Mouse (Mus musculus) telencephalon, adult 2 months (tissue): ENCODE data around the gene Zfand3.

ENCODE experiments used
- DNase-seq: peaks from one replicate; pipeline ENCODE4 v3.0.0-alpha.2; 2011; ENCODE audit warnings: low read depth, low spot score

Zfand3 gene

DNA sequence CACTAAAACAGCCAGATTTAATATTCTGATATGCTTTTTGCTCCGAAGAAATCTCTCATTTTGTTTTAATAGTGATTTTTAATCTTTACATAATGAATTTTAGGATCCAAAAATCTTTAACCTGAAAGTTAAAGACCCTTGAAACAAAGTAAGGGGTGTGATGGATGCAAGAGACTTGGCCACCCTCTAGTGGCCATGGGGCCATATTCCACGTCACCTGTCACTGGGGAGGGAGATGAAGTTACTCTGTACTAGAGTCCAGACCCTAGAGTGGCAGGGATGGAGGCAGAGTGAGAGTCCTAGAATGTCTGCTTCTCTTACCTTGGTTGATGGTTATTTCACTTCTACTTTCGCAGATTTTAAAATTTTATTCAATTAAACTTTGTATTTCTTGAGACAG, 100.8 kb downstream of the Zfand3 start:
- DNase-seq, result no peak

DNA sequence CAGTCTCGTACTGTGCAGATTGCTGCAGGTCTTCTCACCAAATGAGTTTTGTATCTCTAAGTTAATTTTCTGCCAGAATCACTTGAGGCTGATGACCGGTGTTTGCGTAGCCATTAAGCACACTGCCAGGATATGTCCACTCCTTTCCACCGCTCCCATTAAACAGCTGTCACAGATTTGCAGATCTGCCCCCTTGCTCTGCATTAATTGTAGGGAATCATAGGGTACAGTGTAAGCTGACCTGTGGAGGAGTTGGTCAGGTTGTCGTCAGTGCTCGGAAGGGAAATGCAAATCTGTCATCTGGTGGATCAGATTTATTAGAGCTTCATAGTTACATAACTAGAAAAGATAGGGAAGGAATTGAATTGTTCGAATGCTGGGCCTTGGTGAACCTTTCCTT, 106.1 kb downstream of the Zfand3 start:
- DNase-seq, result no peak

DNA sequence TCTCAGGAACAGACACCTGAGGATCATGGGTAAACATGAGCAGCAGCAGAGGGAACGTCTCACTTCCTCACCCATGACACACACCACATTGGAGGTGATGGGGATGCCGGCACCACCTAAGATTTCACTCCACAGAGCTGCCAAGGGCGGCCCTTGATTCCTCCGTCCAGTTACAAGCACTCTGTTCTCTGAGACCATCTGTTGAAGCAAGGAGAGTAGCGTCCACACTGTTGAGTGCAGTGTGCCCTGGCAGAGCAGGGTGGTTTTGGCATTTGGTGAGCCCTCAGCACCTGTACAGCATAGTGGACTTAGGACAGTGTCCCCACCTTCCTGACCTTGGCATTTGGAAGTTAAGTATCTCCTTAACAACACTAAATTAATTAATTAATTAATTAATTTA, 107.0 kb downstream of the Zfand3 start:
- no peak for DNase-seq

DNA sequence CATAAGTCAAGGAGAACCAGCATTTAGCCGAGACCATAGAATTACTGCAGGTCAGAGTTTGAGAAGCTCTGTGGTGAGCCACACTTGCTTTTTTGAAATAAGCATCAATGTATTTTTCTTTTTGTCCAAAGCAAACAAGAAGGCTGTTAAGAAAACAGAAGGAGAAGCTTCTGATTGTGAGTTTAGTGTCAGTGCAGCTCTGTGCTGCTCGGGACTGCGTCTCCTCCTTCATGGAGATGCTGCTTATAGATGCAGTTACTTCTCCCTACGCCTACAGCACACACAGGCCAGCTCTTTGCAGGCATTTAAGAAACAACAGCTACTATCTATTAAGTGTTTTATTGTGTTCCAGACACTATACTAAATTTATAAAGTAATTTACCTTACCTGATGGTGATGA, 107.5 kb downstream of the Zfand3 start:
- DNase-seq, result no peak

DNA sequence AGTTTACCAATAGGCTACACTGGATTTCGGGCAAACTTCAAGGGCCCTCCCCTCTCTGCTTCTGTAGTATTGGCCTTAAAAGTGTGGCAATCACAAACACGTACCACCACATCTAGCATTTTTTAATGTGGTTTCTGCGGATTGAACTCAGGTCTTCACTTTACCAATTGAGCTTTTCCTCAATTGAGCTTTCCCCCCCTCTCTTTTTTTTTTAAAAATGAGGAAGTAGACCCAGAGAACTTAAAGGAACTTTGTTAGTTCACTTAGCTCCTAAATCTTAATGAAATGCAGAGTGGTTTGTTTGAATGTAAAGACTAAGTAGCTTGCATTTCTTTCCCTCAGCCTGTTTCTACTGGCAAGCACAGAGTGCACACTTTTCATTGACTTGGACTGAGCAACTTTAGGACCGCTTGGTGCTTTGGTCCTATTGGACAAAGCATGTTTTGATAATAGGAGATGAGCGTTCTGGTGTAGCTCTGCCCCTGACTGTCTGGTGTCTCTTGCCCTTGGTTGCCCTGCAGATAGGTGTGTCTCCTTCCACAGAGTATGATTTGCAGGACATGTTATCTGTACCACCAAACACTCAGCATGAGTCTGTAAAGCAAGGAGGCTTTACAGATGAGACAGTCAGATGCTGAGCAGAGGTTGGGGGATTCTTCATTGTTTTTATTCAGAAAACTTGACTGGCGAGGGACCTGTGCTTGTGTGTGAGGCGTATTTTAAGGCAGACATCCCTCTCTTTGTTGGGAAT, 108.2 kb downstream of the Zfand3 start:
- no peak for DNase-seq

DNA sequence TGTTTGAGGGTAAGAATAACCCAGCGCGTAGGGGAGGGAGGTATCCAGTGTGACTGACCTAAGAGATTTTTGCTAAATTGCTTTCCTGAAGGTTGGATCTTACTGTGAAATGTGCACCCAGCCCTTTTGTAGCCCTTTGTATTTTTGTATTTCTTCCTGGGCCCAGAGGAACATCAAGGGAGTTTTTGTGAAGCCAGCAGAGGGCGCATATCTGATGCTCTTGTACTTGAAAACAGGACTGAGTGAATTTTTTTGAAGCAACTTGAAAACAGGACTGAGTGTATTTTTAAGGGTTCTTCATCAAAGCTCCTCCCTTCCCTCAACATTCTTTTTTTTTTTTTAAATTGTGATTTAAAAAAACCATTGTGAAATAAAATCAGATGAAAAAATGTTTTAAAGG, 110.2 kb downstream of the Zfand3 start:
- no peak for DNase-seq

DNA sequence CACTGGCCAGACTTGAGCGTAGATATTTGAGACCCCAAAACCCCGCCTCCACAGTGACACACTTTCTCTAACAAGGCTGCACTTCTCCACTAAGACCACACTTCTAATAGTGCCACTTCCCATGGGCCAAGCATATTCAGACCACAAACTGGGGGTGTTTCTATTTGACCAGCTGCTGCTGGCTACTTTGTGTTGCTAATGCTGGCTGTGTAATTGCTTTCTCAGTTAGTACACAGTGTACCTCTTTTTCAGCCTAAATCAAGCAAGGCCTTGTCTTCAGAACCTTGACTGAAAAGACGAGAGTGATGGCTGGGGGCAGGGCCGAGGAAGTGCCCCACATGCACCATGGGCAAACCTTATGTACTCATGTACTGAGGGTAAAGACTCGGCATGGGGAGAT, 111.7 kb downstream of the Zfand3 start:
- DNase-seq, result no peak

DNA sequence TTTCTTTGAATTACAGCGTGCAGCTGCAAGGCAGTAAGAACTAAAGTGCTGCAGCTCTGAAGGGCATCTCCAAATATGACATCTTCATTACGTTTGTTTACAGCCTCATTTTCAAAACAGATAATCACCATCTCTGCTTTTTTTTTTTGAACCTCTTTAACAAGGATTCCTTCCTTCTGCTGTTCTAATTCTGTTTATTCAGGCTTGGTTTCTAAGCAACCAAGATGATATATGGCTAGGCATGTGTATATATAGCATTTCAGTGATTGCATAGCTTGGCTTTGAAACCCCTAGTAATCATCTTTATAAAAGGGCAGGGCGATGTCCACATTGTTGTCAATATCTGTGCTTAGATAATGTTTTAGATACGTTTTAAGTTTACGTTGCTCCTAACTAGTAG, 113.5 kb downstream of the Zfand3 start:
- no peak for DNase-seq

DNA sequence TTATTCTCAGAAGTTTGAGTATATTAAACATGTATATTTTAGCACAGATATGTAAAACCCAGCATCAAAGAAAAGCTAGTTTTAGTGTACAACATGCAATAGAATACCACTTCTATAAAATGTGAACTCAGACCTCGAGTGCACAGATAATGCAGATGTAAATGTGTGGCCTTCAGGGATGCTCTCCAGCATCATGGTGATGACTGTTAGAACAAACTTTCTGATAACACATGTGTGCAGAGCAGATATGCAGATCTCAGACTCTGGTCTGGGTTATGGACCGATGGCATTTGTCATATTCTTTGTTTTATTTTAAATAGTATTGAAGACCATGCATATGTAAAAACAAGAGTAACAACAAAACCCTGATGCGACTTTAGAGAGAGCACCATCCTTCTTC, 117.7 kb downstream of the Zfand3 start:
- DNase-seq, result no peak

DNA sequence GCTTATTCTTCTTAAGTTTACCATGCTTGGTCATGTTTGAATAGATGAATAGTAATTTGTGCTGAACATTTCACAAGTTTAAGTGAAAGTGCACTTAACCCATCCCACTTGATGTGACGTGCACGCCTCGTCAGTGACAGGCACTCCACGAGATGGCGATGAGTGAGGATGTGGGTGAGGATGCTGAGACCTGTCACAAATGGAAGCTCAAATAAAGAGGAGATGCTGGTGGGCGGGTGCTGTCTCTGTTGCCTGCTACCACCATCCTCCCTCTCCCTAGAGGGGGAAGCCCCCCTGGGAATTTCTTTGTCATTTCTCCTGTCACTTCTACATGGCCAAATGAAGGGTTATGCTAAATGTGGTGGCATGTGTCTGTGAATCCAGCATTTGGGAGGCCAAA, 123.9 kb downstream of the Zfand3 start:
- DNase-seq, result no peak

DNA sequence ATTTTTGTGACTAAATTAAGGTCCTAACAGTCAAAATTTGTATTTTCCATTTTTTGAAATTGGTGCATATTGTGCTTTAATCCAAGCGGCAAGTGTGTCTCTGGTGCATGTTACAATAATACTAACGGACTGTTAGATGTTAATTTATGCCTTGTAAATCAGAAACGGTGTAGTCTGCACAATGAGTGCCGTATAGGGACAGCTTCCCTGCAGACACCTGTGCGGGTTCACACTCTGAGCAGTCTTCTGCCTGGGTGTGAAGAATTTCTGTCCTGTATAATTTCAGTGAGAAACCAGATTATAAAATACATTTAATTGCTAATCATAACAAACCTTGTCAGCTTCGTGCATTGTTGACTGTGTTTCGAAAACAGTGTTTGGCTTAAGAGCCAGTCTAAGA, 124.7 kb downstream of the Zfand3 start:
- no peak for DNase-seq

DNA sequence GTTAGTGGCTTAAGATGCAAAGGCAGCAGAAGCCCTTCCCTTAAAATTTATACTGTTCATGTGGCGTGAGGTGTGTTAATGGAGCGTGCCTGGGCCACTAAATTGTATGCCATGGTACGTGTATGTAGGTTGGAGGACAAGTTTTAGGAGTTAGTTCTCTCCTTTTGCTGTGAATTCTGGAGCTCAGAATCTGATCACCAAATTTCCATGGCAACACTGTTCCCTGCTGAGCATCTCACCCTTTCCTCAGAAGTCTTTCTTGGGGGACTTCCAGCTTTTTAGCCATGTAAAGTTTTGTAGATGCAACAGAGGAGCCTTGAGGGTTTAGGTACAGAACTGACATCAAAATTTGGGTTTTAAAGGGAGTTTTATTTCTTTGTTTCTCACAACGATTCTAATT, 125.8 kb downstream of the Zfand3 start:
- peak; percentile 65 for DNase-seq

DNA sequence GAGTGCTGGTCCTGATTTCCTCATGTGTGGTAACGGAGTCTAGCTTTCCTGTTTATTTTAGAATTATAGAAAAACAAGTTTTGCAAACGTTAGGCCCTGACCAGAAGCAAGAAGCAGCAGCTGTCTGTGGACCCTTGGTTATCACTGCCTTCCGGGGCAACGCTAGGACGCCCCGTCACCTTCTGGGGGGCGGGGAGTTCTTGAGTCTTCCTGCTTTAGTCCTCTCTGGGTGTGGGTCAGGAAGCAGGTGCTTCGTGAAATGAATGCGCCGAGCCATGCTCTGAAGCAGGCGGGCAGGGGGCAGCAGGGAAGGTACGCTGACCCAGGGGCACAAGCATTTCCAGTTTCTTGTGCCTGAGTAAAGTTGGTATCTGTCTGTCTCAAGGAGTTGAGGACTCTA, 129.1 kb downstream of the Zfand3 start:
- DNase-seq, result no peak

DNA sequence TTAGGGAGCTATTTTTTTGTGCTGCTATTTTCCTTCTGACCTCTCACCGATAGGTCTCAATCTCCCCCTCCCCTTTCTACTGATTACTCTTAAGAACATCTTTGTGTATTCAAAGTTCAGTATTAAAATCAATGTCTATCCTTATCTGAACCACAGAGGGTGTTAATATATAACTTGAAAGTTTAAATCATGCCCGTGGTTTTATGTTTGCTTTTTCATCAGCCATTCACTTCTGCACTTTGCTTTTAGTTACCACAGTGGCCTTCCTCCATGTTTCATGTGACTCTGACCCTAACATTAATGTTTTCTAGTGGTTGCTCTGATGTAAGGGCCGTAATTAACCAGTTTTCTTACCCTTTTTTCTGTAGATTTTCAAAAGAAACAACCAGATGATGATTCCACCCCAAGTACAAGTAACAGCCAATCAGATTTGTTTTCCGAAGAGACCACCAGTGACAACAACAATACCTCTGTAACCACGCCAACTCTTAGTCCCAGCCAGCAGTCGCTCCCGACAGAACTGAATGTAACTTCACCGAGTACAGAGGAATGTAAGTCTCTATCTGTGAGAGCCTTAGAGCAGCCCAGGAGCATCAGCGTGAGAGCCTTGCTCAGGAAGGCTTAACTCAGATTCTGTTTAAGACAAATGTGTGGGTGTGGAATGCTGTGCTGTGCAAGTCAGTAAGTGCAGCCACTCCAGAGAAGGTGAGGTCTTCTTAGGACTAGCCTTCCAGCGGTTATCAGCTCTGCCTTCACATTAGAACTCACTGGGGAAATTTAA, 130.6 kb downstream of the Zfand3 start:
- DNase-seq, result peak; percentile 27

DNA sequence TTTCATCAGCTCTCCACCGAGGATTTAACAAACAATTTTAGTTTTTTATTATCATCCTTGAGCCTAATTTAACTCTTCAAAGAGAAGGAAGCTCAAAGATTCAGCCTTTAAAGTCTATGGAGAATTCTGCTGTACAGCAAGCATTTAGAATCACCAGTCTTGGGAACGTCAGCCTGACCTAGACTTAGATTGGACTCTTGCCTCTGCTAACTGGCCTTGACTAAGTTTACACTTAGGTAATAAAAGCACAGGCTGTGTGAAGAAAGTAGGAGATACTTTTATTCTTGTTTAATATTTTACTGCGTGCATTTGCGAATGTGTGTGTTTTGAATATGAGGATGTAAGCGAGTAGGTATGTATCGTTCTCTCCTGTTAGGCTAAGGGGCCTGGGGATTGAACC, 131.4 kb downstream of the Zfand3 start:
- DNase-seq, result no peak

DNA sequence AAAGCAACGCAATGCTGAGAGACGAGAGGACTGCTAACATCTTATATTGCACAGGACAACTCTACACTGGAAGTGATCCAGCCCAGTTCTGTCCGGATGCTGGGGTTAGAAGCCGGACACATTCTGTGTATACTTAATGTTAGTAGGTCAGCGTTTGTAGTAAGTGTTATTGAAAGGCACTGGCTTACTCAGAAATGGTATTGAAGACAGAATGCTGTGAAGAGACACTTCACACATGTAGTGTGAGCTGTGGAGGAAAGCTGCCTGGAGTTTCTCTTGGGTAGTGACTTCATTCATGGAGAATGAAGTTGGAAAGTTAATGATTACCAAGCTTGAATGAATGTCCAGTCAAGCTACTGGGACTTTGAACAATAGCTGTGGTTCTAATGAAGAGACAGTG, 132.2 kb downstream of the Zfand3 start:
- DNase-seq, result no peak

DNA sequence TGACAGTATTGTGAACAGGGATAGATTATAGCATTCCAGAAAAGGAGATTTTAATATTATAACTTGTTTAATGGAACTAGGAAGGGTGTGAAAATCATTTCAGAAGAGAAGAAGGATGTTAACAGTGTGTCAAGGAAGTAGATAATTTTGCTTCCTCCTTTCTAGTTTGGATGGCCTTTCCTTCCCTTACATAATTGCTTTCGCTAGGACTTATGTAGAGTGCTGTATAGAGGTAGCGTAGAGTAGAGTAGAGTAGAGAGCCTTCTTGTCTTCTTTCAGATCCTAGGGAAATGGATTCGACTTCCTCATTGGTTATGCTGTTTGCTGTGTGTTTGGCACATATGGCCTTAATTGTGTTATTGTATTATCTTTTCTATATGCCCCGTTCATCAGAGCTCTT, 132.6 kb downstream of the Zfand3 start:
- DNase-seq, result no peak

DNA sequence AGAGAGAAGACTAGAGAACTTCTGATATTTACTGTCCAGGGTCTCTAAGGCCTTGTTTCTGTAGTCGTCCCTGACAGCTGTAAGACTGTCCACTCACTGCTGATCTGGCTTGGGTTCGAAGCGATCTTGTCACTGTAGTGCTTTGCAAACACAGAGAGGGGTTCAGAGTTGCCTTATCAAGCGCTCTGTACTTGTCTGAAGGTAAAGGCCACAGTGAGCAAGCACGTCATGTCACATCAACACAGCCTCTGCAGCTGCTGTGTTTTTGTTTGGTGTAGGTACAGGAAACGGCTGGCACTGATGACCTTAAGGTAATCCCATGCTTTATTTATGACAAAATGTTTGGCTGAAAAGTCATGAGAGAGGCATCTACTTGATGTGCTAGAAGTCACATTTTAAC, 139.6 kb downstream of the Zfand3 start:
- no peak for DNase-seq

DNA sequence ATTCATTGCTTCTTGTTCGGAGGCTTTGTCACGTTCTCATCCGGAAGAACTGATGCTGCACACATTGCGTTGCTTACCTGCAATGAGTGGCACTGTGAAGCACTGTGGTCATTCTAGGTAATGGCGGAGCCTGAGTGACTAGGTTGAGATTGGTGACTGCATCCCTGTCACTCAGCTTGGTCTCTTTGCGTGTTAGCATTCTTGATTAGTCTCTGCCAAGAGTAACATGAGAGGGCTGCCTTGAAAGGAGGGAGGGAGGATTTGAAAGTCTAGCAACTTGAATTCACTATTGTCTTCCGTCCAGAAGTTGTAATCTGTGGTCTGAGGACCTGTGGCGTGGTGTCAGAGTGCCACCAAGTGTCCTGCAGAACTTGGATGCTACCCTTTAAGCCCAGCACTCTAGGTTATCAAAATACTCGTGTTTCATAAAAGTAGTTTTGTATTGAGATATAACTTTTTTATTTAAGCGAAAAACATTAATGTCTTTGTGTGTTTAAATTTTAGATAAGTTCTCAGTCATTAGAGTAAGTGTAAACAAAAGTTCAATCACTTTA, 141.1 kb downstream of the Zfand3 start:
- no peak for DNase-seq

DNA sequence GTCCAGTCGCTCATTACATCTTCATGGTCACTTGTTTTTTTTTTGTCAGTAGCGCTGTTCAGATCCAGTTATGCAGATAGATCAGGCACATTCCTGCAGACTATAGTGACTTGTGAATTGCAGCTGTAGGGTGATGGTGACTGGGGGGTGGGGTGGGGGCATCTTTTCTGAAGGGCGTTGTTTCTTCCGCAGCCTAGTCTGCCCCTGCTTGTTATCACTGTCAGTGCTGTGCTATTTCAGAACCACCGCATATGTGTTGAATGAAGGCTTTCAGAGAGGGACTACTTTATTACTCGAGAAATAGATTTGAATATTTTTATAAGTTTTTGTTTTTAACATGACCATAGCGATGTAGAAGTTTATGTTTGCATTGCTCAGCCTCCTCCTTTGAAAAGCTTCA, 142.0 kb downstream of the Zfand3 start:
- DNase-seq, result no peak

DNA sequence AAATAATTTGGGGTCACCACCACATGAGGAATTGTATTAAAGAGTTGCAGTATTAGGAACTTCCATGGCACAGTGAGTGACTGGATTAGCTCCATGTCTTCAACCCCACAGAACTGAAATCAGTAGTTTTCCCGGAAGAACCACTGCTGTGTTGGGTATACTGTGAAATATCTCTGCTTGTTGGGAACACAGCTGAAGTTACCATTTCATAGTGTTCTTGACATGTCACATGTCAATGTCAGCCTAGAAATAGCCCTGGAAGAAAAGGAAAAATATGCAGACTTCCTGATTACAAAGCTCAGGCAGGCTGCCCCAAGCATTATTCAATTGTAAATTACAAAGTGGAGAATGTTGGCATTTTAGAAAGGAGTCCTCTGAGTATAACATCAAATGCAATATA, 143.4 kb downstream of the Zfand3 start:
- DNase-seq, result no peak

DNA sequence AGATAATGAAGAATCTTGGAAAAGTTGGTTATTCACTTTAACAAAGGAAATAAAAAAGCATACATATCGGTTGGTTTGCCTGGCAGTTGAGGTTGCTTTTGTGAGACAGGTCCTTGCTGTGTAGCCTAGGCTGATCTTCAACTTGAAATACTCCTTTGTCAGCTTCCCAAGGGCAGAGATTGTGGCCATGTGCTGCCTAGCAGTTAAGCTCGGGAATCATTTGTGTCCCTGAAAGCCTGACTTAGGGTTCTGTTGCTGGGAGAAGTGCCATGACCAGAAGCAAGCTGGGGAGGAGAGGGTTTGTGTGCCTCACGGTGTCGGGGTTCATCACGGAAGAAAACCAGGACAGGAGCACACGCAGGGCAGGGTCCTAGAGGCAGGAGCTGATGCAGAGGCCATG, 143.8 kb downstream of the Zfand3 start:
- no peak for DNase-seq

DNA sequence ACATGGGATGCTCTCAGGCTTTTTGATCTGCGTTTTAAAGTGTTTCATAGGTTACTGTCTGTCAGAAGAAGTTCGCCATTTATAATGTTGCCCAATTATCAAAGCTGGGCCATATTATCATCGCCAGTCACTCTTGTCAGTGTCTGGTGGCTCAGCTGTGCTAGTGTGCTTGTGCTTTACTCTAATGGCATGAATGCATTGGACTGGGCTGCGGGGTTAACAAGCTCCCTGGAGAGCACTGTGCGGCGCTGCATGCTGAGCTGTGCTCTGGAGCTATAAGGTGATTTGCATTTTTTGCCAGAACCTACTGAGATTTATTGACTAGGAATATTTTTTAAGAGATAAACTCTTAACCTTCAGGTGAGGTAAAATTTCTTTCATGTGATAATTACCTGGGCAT, 145.4 kb downstream of the Zfand3 start:
- no peak for DNase-seq
